Mouse (Mus musculus): ENCODE data around the gene E130309D02Rik. TPM values are rescaled to one million over a fixed set of nuclear protein-coding genes. Genes with fewer than 3 reads are reported as not detected.
A peak's percentile ranks its signal among the peaks of the same experiment; 100 is the strongest.

The E130309D02Rik gene
- 45.4 and 49.5 TPM in 2 replicates for polyA plus RNA-seq (2015; fragmentation: Nextera tagmentation; extraction: Ambion mirVana)

GRCm38 (mm10) chr5:143314730-143315513, at the start of gene E130309D02Rik:
Gene E130309D02Rik (minus strand): TSS chr5:143315360.
- peaks cover 14% of the 10 kb centered on the region for H3K36me3 ChIP-seq (ENCODE audit: control insufficient read depth, insufficient read depth)
- H3K4me1 ChIP-seq (replicated peaks; ENCODE audit: control insufficient read depth, insufficient read depth, low read length) = peaks cover 36% of the 10 kb centered on the region
- ATAC-seq = peak; percentile 88
- H3K9ac ChIP-seq (replicated peaks; ENCODE audit: low read depth, low read length) = peak within 1 kb of the TSS; percentile 95
- peak within 1 kb of the TSS; percentile 74 for H3K4me2 ChIP-seq (ENCODE audit: low read length)
- peak within 1 kb of the TSS; percentile 89 for H3K4me3 ChIP-seq (replicated peaks; ENCODE audit: low read length)
- H3K9me3 ChIP-seq (ENCODE audit: control insufficient read depth, low read length) = no peaks in the 10 kb centered on the region
- H3K27ac ChIP-seq (ENCODE audit: low read length) = peak within 1 kb of the TSS; percentile 93
- under 1% methylated on average over 86 of the region's 101 CpGs for WGBS
- H3K27me3 ChIP-seq (replicated peaks; ENCODE audit: control insufficient read depth, insufficient read depth, low read length) = no peaks in the 10 kb centered on the region

DNA sequence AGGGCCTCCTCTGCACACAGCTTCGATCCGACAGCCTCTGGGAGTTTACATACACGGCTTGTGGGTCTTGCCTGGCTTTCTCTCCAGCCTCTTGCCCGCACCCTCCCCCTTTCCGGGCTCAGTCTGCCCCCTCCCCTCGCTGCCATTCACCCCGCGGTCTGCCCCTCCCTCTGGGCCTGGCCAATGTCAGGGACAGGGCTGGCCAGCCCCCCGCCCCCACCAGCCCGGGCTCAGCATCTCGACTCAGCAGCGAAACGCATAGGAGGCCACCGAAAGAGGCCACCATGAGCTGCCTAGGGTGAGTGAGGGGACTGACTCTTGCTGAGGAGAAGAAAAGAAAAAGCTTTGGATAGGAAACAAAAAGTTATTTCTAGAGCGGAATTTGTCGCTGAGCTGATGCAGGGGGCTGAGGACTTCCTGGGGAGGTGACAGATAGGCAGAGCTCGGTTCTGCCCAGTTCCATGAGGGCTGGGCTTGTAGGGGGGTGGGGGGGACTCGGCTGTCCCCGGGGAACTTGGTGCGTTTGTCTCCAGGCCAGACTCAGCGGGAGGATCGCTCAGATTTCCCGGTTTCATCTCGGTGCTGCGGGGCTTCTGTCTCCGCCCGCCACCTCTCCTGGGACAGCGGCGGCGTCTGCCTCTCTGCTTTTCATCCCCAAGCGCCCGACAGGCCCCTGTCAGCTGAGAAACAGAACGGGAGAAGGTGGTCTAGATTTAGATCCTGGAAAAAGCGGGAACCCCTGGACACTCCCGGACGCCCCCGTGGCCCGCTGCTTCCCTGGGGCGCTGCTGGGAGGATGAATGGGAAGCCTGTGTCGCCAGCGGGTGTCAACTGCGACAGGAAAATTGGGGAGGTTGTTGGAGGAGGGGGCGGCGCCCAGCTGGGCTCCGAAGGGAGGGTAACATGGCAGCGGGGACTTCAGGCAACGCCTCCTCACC, 48.8 kb upstream of the E130309D02Rik start:
- Histone ChIP-seq H3K4me1 (replicated peaks; ENCODE audit: control insufficient read depth, insufficient read depth, low read length) (peaks cover 18% of the 10 kb centered on the region), H3K4me2 (ENCODE audit: low read length) (peak overlapping the region; percentile 84), H3K9me3 (ENCODE audit: control insufficient read depth, low read length) (no peaks in the 10 kb centered on the region), H3K9ac (replicated peaks; ENCODE audit: low read depth, low read length) (peak overlapping the region; percentile 62), H3K36me3 (ENCODE audit: control insufficient read depth, insufficient read depth) (no peaks in the 10 kb centered on the region), H3K27ac (ENCODE audit: low read length) (0 out of 2 replicates have a peak overlapping the region, but pooled peaks have one; percentile 19), H3K27me3 (replicated peaks; ENCODE audit: control insufficient read depth, insufficient read depth, low read length) (peaks cover 16% of the 10 kb centered on the region), H3K4me3 (replicated peaks; ENCODE audit: low read length) (peak overlapping the region; percentile 53)
- WGBS = under 1% methylated on average over 47 of the region's 47 CpGs
- ATAC-seq = peak; percentile 59

GRCm38 (mm10) chr5:143361428-143361827, 46.3 kb upstream of the E130309D02Rik start:
- H3K4me2 ChIP-seq (ENCODE audit: low read length) = no peak overlapping the region
- H3K4me1 ChIP-seq (replicated peaks; ENCODE audit: control insufficient read depth, insufficient read depth, low read length) = peaks cover 21% of the 10 kb centered on the region
- 6% methylated on average over 7 of the region's 7 CpGs for WGBS
- no peak overlapping the region for H3K27ac ChIP-seq (ENCODE audit: low read length)
- no peaks in the 10 kb centered on the region for H3K9me3 ChIP-seq (ENCODE audit: control insufficient read depth, low read length)
- no peak overlapping the region for H3K4me3 ChIP-seq (replicated peaks; ENCODE audit: low read length)
- H3K36me3 ChIP-seq (ENCODE audit: control insufficient read depth, insufficient read depth) = no peaks in the 10 kb centered on the region
- peaks cover 12% of the 10 kb centered on the region for H3K27me3 ChIP-seq (replicated peaks; ENCODE audit: control insufficient read depth, insufficient read depth, low read length)
- ATAC-seq = peak; percentile 25; the same call in 1 of the 2 replicates
- no peak overlapping the region for H3K9ac ChIP-seq (replicated peaks; ENCODE audit: low read depth, low read length)

- ATAC-seq = no peak
- no peaks in the 10 kb centered on the region for H3K36me3 ChIP-seq (ENCODE audit: control insufficient read depth, insufficient read depth)
- H3K27ac ChIP-seq (ENCODE audit: low read length) = no peak overlapping the region
- H3K9me3 ChIP-seq (ENCODE audit: control insufficient read depth, low read length) = no peaks in the 10 kb centered on the region
- 72% methylated on average over 5 of the region's 5 CpGs for WGBS
- H3K4me1 ChIP-seq (replicated peaks; ENCODE audit: control insufficient read depth, insufficient read depth, low read length) = peaks cover 21% of the 10 kb centered on the region
- H3K9ac ChIP-seq (replicated peaks; ENCODE audit: low read depth, low read length) = no peak overlapping the region
- no peak overlapping the region for H3K4me3 ChIP-seq (replicated peaks; ENCODE audit: low read length)
- H3K4me2 ChIP-seq (ENCODE audit: low read length) = no peak overlapping the region
- peaks cover 6% of the 10 kb centered on the region; the same call in 1 of the 2 replicates for H3K27me3 ChIP-seq (replicated peaks; ENCODE audit: control insufficient read depth, insufficient read depth, low read length)
These were observed 44.8 kb upstream of the E130309D02Rik start for GRCm38 (mm10) chr5:143360000-143360399.

DNA sequence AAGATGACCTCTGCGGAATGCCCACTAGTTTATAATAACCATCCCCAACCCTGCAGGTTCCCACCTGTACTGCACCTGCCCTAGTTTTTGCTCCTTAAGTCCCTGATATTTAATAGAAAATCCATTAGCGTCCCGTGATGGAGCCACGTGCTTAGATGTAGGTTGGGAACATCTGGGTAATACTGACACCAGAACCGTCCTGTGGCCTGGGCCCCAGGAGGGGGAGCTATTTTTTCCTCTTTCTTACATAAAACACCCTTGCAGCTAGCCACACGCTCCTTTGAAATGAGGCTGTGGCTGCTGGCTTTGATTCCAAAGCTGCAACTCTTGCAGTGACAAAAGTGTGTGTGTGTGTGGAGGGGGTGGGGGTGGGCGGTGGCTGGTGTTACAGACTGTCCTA, 44.1 kb upstream of the E130309D02Rik start:
- no peak for ATAC-seq
- WGBS = 35% methylated on average over 7 of the region's 7 CpGs
- peaks cover 16% of the 10 kb centered on the region for H3K4me1 ChIP-seq (replicated peaks; ENCODE audit: control insufficient read depth, insufficient read depth, low read length)
- H3K27ac ChIP-seq (ENCODE audit: low read length) = no peak overlapping the region
- no peaks in the 10 kb centered on the region for H3K36me3 ChIP-seq (ENCODE audit: control insufficient read depth, insufficient read depth)
- H3K9me3 ChIP-seq (ENCODE audit: control insufficient read depth, low read length) = no peaks in the 10 kb centered on the region
- no peak overlapping the region for H3K9ac ChIP-seq (replicated peaks; ENCODE audit: low read depth, low read length)
- no peak overlapping the region for H3K4me2 ChIP-seq (ENCODE audit: low read length)
- H3K4me3 ChIP-seq (replicated peaks; ENCODE audit: low read length) = no peak overlapping the region
- H3K27me3 ChIP-seq (replicated peaks; ENCODE audit: control insufficient read depth, insufficient read depth, low read length) = 0 out of 2 replicates have a peak, but pooled peaks cover 5% of the 10 kb centered on the region

GRCm38 (mm10) chr5:143357564-143357963, 42.4 kb upstream of the E130309D02Rik start:
- Histone ChIP-seq H3K27me3 (replicated peaks; ENCODE audit: control insufficient read depth, insufficient read depth, low read length) (0 out of 2 replicates have a peak, but pooled peaks cover 3% of the 10 kb centered on the region), H3K9me3 (ENCODE audit: control insufficient read depth, low read length) (peaks cover 6% of the 10 kb centered on the region; the same call in 1 of the 2 replicates), H3K4me2 (ENCODE audit: low read length) (peak overlapping the region; percentile 32), H3K4me1 (replicated peaks; ENCODE audit: control insufficient read depth, insufficient read depth, low read length) (peaks cover 8% of the 10 kb centered on the region), H3K27ac (ENCODE audit: low read length) (no peak overlapping the region), H3K9ac (replicated peaks; ENCODE audit: low read depth, low read length) (peak overlapping the region; percentile 45; the same call in 1 of the 2 replicates), H3K4me3 (replicated peaks; ENCODE audit: low read length) (0 out of 2 replicates have a peak overlapping the region, but pooled peaks have one; percentile 11), H3K36me3 (ENCODE audit: control insufficient read depth, insufficient read depth) (no peaks in the 10 kb centered on the region)
- peak; percentile 10; the same call in 1 of the 2 replicates for ATAC-seq
- 3% methylated on average over 28 of the region's 28 CpGs for WGBS

DNA sequence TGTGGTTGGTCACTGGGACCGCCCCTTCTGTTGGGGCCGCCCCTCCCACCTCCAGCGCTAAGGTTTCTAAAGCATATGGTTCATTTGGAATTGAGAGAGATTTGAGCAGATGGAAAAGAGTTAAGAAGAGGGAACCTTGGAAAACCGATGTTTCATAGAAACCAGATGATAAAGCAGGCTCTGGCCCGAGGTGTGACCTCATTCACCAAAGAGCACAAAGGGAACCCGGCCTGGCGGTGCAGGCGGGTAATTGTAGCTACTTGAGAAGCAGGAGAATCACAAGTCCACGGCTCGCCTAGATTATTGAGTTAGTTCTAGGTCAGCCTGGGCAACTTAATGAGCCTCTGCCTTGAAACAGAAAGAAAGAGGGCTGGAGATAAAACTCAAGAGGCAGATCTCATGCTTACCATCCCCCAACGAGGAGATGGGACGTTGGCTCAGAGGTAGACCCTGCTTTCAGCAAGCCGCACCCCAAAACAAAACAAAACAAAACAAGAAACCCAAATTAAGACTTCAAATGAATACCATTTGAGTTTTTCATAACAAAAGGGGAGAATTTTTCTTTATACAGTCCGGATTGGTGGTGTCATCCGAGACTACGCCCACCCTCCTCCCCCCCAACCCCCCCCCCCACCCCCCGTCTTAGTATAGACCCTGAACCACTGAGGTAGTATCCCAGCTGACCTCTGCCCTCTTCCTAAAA, 41.7 kb upstream of the E130309D02Rik start, which contains the start of gene Grid2ip:
Gene Grid2ip (plus strand): TSS at position 653 of the 703 bp plus-strand sequence.
- Histone ChIP-seq H3K4me2 (ENCODE audit: low read length) (peak within 1 kb of the TSS; percentile 32), H3K27me3 (replicated peaks; ENCODE audit: control insufficient read depth, insufficient read depth, low read length) (0 out of 2 replicates have a peak, but pooled peaks cover 3% of the 10 kb centered on the region), H3K36me3 (ENCODE audit: control insufficient read depth, insufficient read depth) (no peaks in the 10 kb centered on the region), H3K4me3 (replicated peaks; ENCODE audit: low read length) (0 out of 2 replicates have a peak within 1 kb of the TSS, but pooled peaks have one; percentile 11), H3K27ac (ENCODE audit: low read length) (no peak within 1 kb of the TSS), H3K9ac (replicated peaks; ENCODE audit: low read depth, low read length) (peak within 1 kb of the TSS; percentile 45; the same call in 1 of the 2 replicates), H3K9me3 (ENCODE audit: control insufficient read depth, low read length) (peaks cover 7% of the 10 kb centered on the region; the same call in 1 of the 2 replicates), H3K4me1 (replicated peaks; ENCODE audit: control insufficient read depth, insufficient read depth, low read length) (peaks cover 8% of the 10 kb centered on the region)
- ATAC-seq = no peak
- 14% methylated on average over 17 of the region's 17 CpGs for WGBS

GRCm38 (mm10) chr5:143356017-143356416, 40.9 kb upstream of the E130309D02Rik start:
- ATAC-seq = no peak
- H3K4me2 ChIP-seq (ENCODE audit: low read length) = no peak overlapping the region
- H3K27me3 ChIP-seq (replicated peaks; ENCODE audit: control insufficient read depth, insufficient read depth, low read length) = 0 out of 2 replicates have a peak, but pooled peaks cover 3% of the 10 kb centered on the region
- H3K9ac ChIP-seq (replicated peaks; ENCODE audit: low read depth, low read length) = no peak overlapping the region
- WGBS = 35% methylated on average over 5 of the region's 5 CpGs
- peaks cover 8% of the 10 kb centered on the region for H3K4me1 ChIP-seq (replicated peaks; ENCODE audit: control insufficient read depth, insufficient read depth, low read length)
- H3K9me3 ChIP-seq (ENCODE audit: control insufficient read depth, low read length) = peaks cover 7% of the 10 kb centered on the region; the same call in 1 of the 2 replicates
- no peak overlapping the region for H3K27ac ChIP-seq (ENCODE audit: low read length)
- no peaks in the 10 kb centered on the region for H3K36me3 ChIP-seq (ENCODE audit: control insufficient read depth, insufficient read depth)
- no peak overlapping the region for H3K4me3 ChIP-seq (replicated peaks; ENCODE audit: low read length)

All from forebrain, embryonic 16.5 days (tissue).